Mouse (Mus musculus) testis, adult 2 months (tissue): ENCODE data around the gene Obp2b. TPM values are rescaled to one million over a fixed set of nuclear protein-coding genes. Genes with fewer than 3 reads are reported as not detected.

Experiments
- H3K27ac ChIP-seq: fragments of 200-500 bp; 2 replicates; pipeline ENCODE4 v1.5.1; 2012; ENCODE audit warnings: low read depth, low read length; ENCODE audit not compliant: control insufficient read depth, insufficient read depth
- H3K27me3 ChIP-seq: fragments of 200-500 bp; 2 replicates; pipeline ENCODE4 v1.6.1; 2012; ENCODE audit warnings: mild to moderate bottlenecking, low read length, moderate library complexity; ENCODE audit not compliant: control insufficient read depth, insufficient read depth
- H3K36me3 ChIP-seq: fragments of 200-500 bp; 2 replicates; pipeline ENCODE4 v1.6.1; 2012; ENCODE audit warnings: mild to moderate bottlenecking, low read length; ENCODE audit not compliant: control insufficient read depth, insufficient read depth
- H3K4me1 ChIP-seq: fragments of 200-500 bp; 2 replicates; pipeline ENCODE4 v1.6.1; 2012; ENCODE audit warnings: low read length; ENCODE audit not compliant: control insufficient read depth, insufficient read depth
- H3K4me3 ChIP-seq: fragments of 200-500 bp; 2 replicates; pipeline ENCODE4 v1.5.1; 2012; ENCODE audit warnings: low read depth, mild to moderate bottlenecking, low read length, moderate library complexity, mixed read lengths; ENCODE audit not compliant: control insufficient read depth
- CTCF ChIP-seq: fragments of 200-500 bp; IDR thresholded peaks from 2 replicates; pipeline ENCODE4 v1.5.1; 2012; ENCODE audit warnings: low read depth, mild to moderate bottlenecking, inconsistent platforms, low read length, moderate library complexity; ENCODE audit not compliant: control insufficient read depth, insufficient read depth, insufficient replicate concordance
- POLR2A ChIP-seq: fragments of 200-500 bp; IDR thresholded peaks from 2 replicates; pipeline ENCODE4 v1.6.1; 2012; ENCODE audit warnings: low read depth, mild to moderate bottlenecking, inconsistent platforms, low read length, moderate library complexity; ENCODE audit not compliant: control insufficient read depth
- polyA plus RNA-seq: library from polyadenylated mRNA; depleted of rRNA; stranded (reverse); fragments of >200 nt; gene quantifications from 2 replicates; pipeline ENCODE4 v1.2.3, GENCODE M21; 2012

Gene Obp2b
- polyA plus RNA-seq, 1 experiment, result not detected

DNA sequence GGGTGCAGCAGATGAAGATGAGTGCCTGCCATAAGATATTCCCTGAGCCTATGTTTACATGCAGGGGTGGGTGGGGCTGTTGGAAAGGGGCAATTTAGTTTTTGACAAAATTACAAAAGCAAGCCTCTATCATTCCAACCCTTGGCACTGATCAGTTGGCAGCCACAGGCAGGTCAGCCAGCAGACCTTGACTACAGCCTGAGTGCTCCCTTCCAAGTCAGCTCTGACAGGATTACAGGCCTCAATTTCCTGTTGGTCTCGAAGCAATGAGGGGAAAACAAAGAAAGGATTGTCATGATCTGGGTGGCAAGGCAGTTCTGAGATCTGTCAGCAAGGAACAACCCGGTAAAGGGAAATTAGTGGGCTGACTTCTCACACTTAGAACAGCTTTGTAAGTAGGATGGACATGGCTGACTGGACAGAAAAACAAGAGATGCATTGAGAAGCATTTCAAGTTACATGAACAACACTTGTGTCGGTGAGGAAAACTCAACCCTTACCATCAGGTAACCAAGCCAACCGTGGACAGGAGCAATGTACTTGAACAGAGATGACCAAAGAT, 21.3 kb downstream of the Obp2b start:
- H3K27me3 ChIP-seq, result no peaks in the 10 kb centered on the region
- H3K36me3 ChIP-seq, result no peaks in the 10 kb centered on the region
- H3K27ac ChIP-seq, result no peak overlapping the region
- H3K4me3 ChIP-seq, result no peak overlapping the region
- TF ChIP-seq POLR2A, result no peak
- no peak for TF ChIP-seq CTCF
- no peaks in the 10 kb centered on the region for H3K4me1 ChIP-seq

DNA sequence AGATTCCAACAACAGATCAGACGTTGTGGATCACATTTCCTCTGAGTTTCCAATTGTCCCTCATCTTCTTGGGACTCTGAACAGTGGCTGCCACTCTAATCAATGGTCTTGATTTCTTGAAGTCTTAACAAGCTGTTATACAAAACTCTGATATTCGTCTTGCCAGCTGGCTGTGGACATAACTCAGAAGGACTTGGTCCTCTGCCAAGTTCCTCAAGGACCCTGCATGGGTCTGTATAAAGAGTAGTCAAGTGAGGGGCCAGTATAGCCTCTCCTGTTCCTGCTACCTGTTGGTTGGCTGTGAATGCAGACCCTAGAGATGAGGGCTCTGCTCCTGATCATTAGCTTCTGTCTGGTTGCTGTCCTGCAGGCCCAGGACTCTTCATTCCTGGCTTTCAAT, 28.5 kb downstream of the Obp2b start, which contains the start of gene Lcn3:
Gene Lcn3 (plus strand): TSS at position 301 of the 400 bp plus-strand sequence.
- H3K4me1 ChIP-seq, result no peaks in the 10 kb centered on the region
- no peaks in the 10 kb centered on the region for H3K27me3 ChIP-seq
- no peak within 1 kb of the TSS for H3K27ac ChIP-seq
- no peaks in the 10 kb centered on the region for H3K36me3 ChIP-seq
- no peak within 1 kb of the TSS for H3K4me3 ChIP-seq
- TF ChIP-seq POLR2A, result no peak

DNA sequence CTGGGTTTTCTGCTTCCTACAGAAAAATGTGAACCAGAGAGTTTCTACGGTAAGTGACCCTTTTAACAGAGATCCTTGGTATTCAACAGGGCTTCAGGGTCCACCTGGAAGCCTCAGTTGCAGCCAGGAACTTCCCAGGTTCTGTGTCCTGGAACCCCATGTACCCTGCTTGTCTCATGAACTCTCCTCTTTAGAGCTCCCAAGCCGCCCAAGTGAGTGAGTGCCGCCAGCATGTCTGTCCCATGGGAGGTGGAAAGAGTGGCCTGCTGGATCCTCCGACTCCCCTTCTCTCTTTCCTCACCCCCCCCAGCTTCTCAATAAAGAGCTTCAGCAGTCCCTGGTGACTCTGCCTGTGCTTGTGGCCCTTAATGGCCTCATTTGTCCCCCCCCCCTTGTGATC, 31.0 kb downstream of the Obp2b start:
- Histone ChIP-seq H3K36me3 (no peaks in the 10 kb centered on the region), H3K4me3 (no peak overlapping the region), H3K27ac (no peak overlapping the region), H3K27me3 (no peaks in the 10 kb centered on the region), H3K4me1 (no peaks in the 10 kb centered on the region)
- TF ChIP-seq CTCF, result no peak
- no peak for TF ChIP-seq POLR2A

DNA sequence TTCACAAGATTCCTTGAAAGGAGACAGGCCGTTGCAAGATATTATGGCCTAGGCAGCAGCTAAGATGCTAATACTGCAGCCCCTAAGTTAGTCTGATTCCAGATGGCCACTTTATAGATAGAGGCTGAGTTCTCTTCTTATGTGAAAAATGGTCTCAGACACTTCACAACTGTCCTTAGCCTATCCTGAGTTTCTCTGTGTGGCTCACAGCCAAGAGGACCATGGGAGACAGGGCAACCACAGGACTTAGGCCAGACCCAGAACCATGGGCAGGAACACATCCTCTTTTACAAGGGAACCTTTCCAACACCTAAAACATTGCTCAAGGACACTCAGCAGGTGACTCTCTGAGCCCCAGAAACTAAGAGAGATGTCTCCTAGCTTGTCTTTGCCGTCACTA, 36.7 kb downstream of the Obp2b start:
- TF ChIP-seq POLR2A (no peak), CTCF (no peak)
- Histone ChIP-seq H3K4me3 (no peak overlapping the region), H3K27ac (no peak overlapping the region)

DNA sequence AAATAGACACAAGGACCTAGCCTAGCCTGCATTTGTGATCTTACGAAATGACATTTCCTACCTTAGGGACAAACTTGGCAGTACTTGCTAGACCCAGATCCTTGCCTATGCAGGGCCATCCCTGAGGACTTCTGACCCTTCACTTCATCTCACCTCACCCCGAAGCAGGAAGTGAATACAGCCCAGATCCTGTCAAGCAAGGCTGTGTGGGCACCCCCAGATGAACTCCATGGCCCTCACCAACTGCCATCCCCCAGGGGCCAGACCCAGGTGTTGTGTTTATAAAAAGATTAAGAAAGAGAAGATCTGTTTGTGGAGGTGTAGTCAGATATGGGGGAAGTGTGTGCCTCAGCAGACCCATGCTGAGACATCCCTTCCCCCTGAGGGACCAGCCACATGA, 37.8 kb downstream of the Obp2b start:
- no peak overlapping the region for H3K4me3 ChIP-seq
- H3K36me3 ChIP-seq, result no peaks in the 10 kb centered on the region
- H3K4me1 ChIP-seq, result no peaks in the 10 kb centered on the region
- H3K27me3 ChIP-seq, result no peaks in the 10 kb centered on the region
- H3K27ac ChIP-seq, result no peak overlapping the region
- TF ChIP-seq CTCF (no peak), POLR2A (no peak)

More for the DNA sequence above, 36.7 kb downstream of the Obp2b start:
- H3K4me1 ChIP-seq, result no peaks in the 10 kb centered on the region
- no peaks in the 10 kb centered on the region for H3K36me3 ChIP-seq
- no peaks in the 10 kb centered on the region for H3K27me3 ChIP-seq

DNA sequence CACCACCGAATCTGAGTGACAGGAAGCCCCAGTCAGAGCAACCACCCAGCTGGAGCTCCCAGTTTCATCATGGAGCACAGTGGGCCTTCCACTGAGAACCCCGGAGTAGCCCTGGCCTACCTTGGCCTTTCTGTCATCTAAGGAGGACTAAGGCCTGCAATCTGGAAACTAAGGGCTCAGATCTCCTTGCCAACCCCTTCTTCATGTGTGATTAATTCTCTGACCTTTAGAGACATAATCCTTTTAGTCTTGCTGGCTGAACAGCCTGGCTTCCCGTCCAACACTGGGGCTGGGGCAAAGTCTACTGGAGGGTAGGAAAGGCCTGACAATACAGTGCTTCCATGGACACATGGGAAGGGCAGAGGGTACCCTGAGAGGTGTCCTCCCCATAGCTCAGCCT, 39.2 kb downstream of the Obp2b start:
- TF ChIP-seq POLR2A, result no peak
- TF ChIP-seq CTCF, result no peak
- H3K4me1 ChIP-seq, result no peaks in the 10 kb centered on the region

DNA sequence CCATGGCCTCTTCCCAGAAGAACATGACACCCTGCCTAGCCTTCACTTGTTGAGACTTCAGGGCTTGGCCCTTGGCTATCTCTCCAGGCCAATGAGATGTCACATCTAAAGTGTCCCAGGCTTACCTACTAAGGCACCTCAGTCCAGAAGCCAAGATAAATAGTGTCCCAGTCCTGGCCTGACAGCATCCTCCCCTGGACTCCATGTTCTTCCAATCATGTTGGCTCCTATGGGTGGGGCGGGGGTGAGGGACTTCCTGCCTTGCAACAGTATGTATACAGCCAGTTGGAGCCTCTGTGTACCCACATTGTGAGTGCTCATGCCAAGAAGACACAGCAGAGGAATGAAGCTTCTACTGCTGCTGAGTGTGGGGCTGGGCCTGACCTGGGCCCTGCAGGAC, 39.9 kb downstream of the Obp2b start, which contains the start of gene Lcn11:
Gene Lcn11 (plus strand): TSS at position 301 of the 400 bp plus-strand sequence.
- Histone ChIP-seq H3K27ac (no peak within 1 kb of the TSS), H3K36me3 (no peaks in the 10 kb centered on the region), H3K4me3 (no peak within 1 kb of the TSS), H3K27me3 (no peaks in the 10 kb centered on the region), H3K4me1 (no peaks in the 10 kb centered on the region)
- TF ChIP-seq CTCF, result no peak
- TF ChIP-seq POLR2A, result no peak

More for the DNA sequence above, 39.2 kb downstream of the Obp2b start:
- H3K4me3 ChIP-seq, result no peak overlapping the region
- no peaks in the 10 kb centered on the region for H3K36me3 ChIP-seq
- no peak overlapping the region for H3K27ac ChIP-seq
- H3K27me3 ChIP-seq, result no peaks in the 10 kb centered on the region

DNA sequence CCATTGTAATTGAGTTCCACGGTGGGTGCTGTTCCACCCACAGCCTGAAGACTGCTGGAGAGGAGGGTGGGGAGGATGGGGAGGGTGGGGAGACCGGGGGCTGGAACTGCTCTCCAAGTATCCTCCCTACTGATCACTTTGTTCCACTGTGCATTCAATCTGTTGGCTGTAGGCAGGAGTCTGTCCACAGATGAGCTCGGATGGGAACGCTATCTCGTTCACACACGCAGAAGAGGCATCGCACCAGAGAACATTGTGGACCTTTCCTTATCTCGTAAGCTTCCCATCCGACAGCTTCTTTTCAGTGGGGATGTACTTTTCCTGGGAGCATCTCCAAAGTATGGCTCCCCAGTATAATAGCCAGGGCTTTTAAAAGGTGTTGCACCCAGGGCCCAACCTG, 42.3 kb downstream of the Obp2b start:
- Histone ChIP-seq H3K4me1 (no peaks in the 10 kb centered on the region), H3K4me3 (no peak overlapping the region), H3K27me3 (no peaks in the 10 kb centered on the region), H3K27ac (no peak overlapping the region; the same call in 1 of the 2 replicates), H3K36me3 (no peaks in the 10 kb centered on the region)
- TF ChIP-seq POLR2A, result no peak
- no peak for TF ChIP-seq CTCF
